Mouse (Mus musculus) G1E (cell line): ENCODE results near the gene Tcta.

Source experiments
- CTCF ChIP-seq: IDR thresholded peaks from 2 replicates; pipeline ENCODE4 v1.5.1; 2012; ENCODE audit warnings: low read depth, low read length, inconsistent platforms, mixed read lengths
- GATA1 ChIP-seq: IDR thresholded peaks from 2 replicates; pipeline ENCODE4 v1.6.1; 2012; ENCODE audit warnings: borderline replicate concordance, low read length, inconsistent platforms, mixed read lengths
- GATA2 ChIP-seq: IDR thresholded peaks from 2 replicates; pipeline ENCODE4 v1.6.1; 2012; ENCODE audit warnings: low read depth, low read length, inconsistent platforms, borderline replicate concordance
- POLR2AphosphoS5 ChIP-seq: IDR thresholded peaks from 2 replicates; pipeline ENCODE4 v1.6.1; 2012; ENCODE audit warnings: low read depth, low read length, inconsistent platforms; ENCODE audit not compliant: insufficient replicate concordance
- TAL1 ChIP-seq: conservative IDR thresholded peaks from 2 replicates; pipeline ENCODE4 v1.6.1; 2012; ENCODE audit warnings: low read depth, low read length, inconsistent platforms, mixed read lengths

- TF ChIP-seq CTCF: no peak
- TF ChIP-seq TAL1: no peak
- TF ChIP-seq POLR2AphosphoS5: no peak; the same call in 1 of the 2 replicates
- TF ChIP-seq GATA1: no peak
- no peak for TF ChIP-seq GATA2
Observed at GRCm38 (mm10) chr9:108342301-108342831, 36.4 kb upstream of the Tcta start.
